Mouse (Mus musculus) lung, postnatal 0 days (tissue): Measurements from ENCODE around the gene Tcf23.

Experiments
- CTCF ChIP-seq: IDR thresholded peaks from 2 replicates; pipeline ENCODE4 v1.5.1; 2016; ENCODE audit warnings: antibody characterized with exemption, mild to moderate bottlenecking
- EP300 ChIP-seq: IDR thresholded peaks from 2 replicates; pipeline ENCODE4 v1.6.1; 2016; ENCODE audit warnings: antibody characterized with exemption, mild to moderate bottlenecking, control low read depth

DNA sequence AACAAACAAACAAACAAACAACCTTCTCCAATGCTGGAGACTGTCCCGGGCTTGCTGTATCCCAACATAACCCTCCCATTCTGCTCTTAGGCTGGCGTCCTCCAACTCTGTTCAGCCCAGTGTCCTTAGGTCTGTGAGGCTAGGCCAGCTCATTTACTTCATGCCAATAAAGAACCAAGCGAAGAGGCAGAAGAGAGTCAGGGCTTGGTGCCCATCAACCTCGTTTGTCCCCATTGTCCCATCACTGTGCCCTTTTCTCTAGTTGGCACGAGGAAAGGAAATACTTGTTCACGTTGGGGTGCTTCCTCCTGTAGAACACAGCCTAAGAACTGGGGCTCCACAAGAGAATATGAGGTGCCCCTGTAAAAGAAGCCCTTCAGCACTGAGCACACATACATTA, 16.8 kb upstream of the Tcf23 start:
- no peak for TF ChIP-seq EP300
- no peak for TF ChIP-seq CTCF
